Mouse (Mus musculus): ENCODE results near the gene Prrc2a. TPM values are rescaled to one million over a fixed set of nuclear protein-coding genes. Genes with fewer than 3 reads are reported as not detected.
"Not testable (repeated sequence)": the region's sequence is repeated elsewhere in the genome, so short reads cannot be mapped to it uniquely, and the experiment has no call there.

Prrc2a gene
- polyA plus RNA-seq, 1 experiment, result 352 TPM

DNA sequence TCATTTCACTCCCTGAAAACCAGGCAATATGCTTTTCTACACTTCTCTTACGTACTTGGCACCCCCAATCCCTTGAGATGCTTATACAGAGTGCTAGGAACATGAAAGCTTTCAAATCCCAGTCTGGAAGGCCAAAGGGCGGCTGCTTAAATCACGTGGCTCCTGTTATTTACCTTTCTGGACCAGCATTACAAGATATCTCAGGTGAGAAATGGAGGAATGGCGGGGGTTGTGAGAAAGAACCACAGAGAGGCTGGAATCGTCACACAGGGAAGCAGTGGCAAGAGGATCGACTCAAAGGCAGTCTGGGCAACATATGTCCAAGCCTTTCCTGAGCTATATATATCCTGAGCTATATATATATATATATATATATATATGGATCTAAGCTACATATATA, 39.1 kb downstream of the Prrc2a start:
- Histone ChIP-seq H3K4me3 (ENCODE audit: low read depth, low read length) (peak overlapping the region; percentile 77), H3K4me1 (ENCODE audit: control insufficient read depth, insufficient read depth, insufficient read length, low read length) (peaks cover 17% of the 10 kb centered on the region), H3K27me3 (ENCODE audit: control insufficient read depth, insufficient read depth, low read length) (no peaks in the 10 kb centered on the region), H3K36me3 (ENCODE audit: control insufficient read depth, insufficient read depth, low read length) (peaks cover 19% of the 10 kb centered on the region), H3K27ac (ENCODE audit: insufficient read depth, low read depth, low read length) (peak overlapping the region; percentile 91)
- 12% methylated on average over 6 of the region's 6 CpGs for WGBS
- no peak for TF ChIP-seq POLR2A (IDR thresholded peaks at IDR 0.05; ENCODE audit: low read depth, low read length)
- TF ChIP-seq CTCF (IDR thresholded peaks at IDR 0.05; ENCODE audit: extremely low read depth, insufficient read length, insufficient replicate concordance, low read depth, low read length), result no peak

DNA sequence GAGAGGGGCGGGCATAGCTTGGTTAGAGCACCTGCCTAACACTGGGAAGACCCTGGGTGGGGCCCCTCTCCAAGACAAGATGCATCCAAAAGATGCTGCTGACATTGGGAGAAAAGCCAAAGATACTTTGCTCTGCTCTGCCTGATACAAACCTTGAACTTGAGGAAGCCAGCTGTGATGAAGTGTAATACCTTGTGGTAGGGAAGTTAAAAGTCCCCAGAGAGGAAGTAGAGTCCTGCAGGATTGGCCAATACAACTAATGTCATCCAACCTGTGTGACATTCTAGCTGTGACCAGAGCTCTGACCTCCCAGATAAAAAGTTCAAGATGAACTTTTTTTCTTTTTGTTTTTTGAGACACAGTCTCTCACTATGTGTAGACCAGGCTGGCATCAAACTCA, 39.6 kb downstream of the Prrc2a start:
- Histone ChIP-seq H3K4me1 (ENCODE audit: control insufficient read depth, insufficient read depth, insufficient read length, low read length) (peaks cover 17% of the 10 kb centered on the region), H3K27me3 (ENCODE audit: control insufficient read depth, insufficient read depth, low read length) (no peaks in the 10 kb centered on the region), H3K27ac (ENCODE audit: insufficient read depth, low read depth, low read length) (peak overlapping the region; percentile 91), H3K36me3 (ENCODE audit: control insufficient read depth, insufficient read depth, low read length) (peaks cover 16% of the 10 kb centered on the region), H3K4me3 (ENCODE audit: low read depth, low read length) (no peak overlapping the region)
- no peak for TF ChIP-seq POLR2A (IDR thresholded peaks at IDR 0.05; ENCODE audit: low read depth, low read length)
- no peak for TF ChIP-seq CTCF (IDR thresholded peaks at IDR 0.05; ENCODE audit: extremely low read depth, insufficient read length, insufficient replicate concordance, low read depth, low read length)
- 90% methylated on average over 1 of the region's 1 CpGs for WGBS

DNA sequence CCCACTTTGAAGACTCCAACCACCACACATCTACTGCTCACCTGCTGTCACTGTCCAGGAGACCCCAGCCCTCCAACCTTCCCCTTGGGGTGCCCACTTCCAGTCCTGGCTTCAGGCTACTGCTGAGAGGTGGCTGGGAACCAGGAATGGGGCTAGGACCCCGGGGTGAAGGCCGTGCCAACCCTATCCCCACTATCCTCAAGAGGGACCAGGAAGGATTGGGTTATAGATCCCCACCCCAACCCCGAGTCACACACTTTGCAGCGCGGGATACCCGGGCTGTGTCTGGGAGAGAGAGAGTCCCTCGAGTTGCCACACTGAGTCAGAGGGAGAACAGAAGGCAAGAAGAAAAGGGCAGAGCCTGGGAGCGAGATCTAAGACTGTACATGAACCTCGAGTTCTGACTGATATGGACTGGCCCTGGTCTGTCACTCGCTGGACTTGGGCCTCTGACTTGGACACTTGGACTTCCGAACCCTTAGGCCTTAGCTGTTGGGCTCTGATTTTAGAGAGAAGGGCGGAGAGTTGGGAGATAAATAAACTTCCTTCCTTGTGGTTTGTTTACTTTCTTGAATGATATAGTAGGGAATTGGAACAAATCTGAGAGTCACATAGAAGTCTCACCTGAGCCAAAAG, 40.3 kb downstream of the Prrc2a start:
- not testable (repeated sequence) for H3K27me3 ChIP-seq (ENCODE audit: control insufficient read depth, insufficient read depth, low read length); H3K4me3 ChIP-seq (ENCODE audit: low read depth, low read length)
- WGBS, result 45% methylated on average over 12 of the region's 12 CpGs
- Histone ChIP-seq H3K27ac (ENCODE audit: insufficient read depth, low read depth, low read length) (peak overlapping the region; percentile 91), H3K36me3 (ENCODE audit: control insufficient read depth, insufficient read depth, low read length) (peaks cover 18% of the 10 kb centered on the region), H3K4me1 (ENCODE audit: control insufficient read depth, insufficient read depth, insufficient read length, low read length) (peaks cover 17% of the 10 kb centered on the region)

DNA sequence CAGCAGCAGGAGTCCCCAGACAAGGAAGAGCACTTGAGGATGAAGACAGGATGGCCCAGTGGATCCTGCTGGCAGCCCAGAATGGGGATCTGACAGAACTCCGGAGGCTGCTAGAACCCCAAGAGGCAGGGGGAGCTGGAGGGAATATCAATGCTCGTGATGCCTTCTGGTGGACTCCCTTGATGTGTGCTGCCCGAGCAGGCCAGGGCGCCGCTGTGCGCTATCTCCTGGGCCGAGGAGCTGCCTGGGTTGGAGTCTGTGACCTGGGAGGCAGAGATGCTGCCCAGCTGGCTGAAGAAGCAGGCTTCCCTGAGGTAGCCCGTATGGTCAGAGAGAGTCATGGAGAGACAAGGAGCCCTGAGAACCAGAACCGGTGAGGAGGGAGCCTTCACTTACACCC, 41.4 kb downstream of the Prrc2a start:
- not testable (repeated sequence) for H3K4me3 ChIP-seq (ENCODE audit: low read depth, low read length); H3K27me3 ChIP-seq (ENCODE audit: control insufficient read depth, insufficient read depth, low read length); H3K27ac ChIP-seq (ENCODE audit: insufficient read depth, low read depth, low read length)
- WGBS, result 92% methylated on average over 9 of the region's 9 CpGs
- peaks cover 17% of the 10 kb centered on the region for H3K4me1 ChIP-seq (ENCODE audit: control insufficient read depth, insufficient read depth, insufficient read length, low read length)
- peaks cover 21% of the 10 kb centered on the region for H3K36me3 ChIP-seq (ENCODE audit: control insufficient read depth, insufficient read depth, low read length)

DNA sequence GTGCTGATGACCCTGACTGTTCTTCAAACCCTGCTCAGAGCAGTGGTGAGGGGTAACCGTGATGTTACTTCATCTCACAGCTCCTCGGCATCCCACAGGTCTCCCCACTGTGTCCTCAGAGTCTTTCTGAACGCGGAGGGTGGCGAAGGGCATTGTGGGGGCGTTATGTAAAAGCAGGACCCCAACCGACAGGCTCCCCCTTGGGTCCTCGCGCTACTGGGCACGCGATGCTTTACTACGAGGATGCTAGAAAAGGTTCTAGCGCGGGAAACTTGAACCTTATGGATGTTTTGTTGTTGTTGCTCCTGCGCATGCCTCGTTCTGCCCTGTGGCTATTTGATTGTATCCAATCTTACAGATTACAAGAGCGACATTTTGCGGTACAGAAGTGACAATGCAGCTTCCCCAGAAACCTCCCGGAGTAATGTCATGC, 42.8 kb downstream of the Prrc2a start, which contains the start of gene Csnk2b:
Gene Csnk2b, minus strand, starts transcription at position 183 of the 433 bp plus-strand sequence.
- H3K4me1 ChIP-seq (ENCODE audit: control insufficient read depth, insufficient read depth, insufficient read length, low read length), result peaks cover 9% of the 10 kb centered on the region; the same call in 1 of the 2 replicates

DNA sequence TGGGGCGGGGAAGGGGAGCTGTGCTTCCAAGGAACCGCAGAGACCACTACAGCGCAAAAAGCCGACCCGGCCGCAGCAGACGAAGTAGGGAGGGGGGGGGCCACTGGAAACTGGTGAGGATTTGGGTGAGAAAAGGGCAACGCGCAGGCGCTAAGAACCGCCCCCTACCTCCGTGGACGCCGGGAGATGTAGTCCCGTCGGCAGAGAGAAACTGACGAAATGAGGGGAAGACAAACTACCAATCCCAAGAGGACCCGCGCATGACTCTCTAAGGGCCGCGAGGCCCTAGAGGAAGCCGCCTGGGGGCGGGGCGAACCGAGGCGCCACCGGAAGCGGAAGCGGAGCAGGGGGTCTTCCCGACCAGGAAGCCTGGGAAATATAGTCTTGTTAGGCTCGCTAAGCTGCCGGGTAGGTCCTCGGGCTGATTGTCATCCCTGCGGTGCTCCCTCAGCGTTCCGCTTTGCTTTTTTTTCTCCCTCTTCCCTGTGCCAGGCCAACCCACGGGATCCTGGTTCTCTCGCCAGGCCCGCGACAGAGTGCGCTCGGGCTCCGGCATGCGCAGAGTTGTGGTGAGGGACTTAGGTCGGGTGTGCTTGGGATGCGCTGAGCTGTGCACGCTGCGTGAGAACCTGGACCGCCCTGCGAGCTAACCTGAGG, 43.4 kb downstream of the Prrc2a start, which contains the start of gene Gpank1:
Gene Gpank1, plus strand, starts transcription at position 313 of the 657 bp plus-strand sequence.
- peak within 1 kb of the TSS; percentile 91 for H3K4me3 ChIP-seq (ENCODE audit: low read depth, low read length)
- H3K27ac ChIP-seq (ENCODE audit: insufficient read depth, low read depth, low read length), result peak within 1 kb of the TSS; percentile 90
- H3K4me1 ChIP-seq (ENCODE audit: control insufficient read depth, insufficient read depth, insufficient read length, low read length), result peaks cover 9% of the 10 kb centered on the region; the same call in 1 of the 2 replicates
- peaks cover 30% of the 10 kb centered on the region for H3K36me3 ChIP-seq (ENCODE audit: control insufficient read depth, insufficient read depth, low read length)
- H3K27me3 ChIP-seq (ENCODE audit: control insufficient read depth, insufficient read depth, low read length), result no peaks in the 10 kb centered on the region
- TF ChIP-seq POLR2A (IDR thresholded peaks at IDR 0.05; ENCODE audit: low read depth, low read length) (peak; percentile 49), CTCF (IDR thresholded peaks at IDR 0.05; ENCODE audit: extremely low read depth, insufficient read length, insufficient replicate concordance, low read depth, low read length) (no peak)
- WGBS, result under 1% methylated on average over 50 of the region's 50 CpGs

More for the DNA sequence above, 42.8 kb downstream of the Prrc2a start, which contains the start of gene Csnk2b:
- Histone ChIP-seq H3K4me3 (ENCODE audit: low read depth, low read length) (peak within 1 kb of the TSS; percentile 91), H3K27ac (ENCODE audit: insufficient read depth, low read depth, low read length) (peak within 1 kb of the TSS; percentile 90), H3K36me3 (ENCODE audit: control insufficient read depth, insufficient read depth, low read length) (peaks cover 26% of the 10 kb centered on the region), H3K27me3 (ENCODE audit: control insufficient read depth, insufficient read depth, low read length) (no peaks in the 10 kb centered on the region)
- TF ChIP-seq POLR2A (IDR thresholded peaks at IDR 0.05; ENCODE audit: low read depth, low read length), result no peak
- TF ChIP-seq CTCF (IDR thresholded peaks at IDR 0.05; ENCODE audit: extremely low read depth, insufficient read length, insufficient replicate concordance, low read depth, low read length), result no peak
- 1% methylated on average over 19 of the region's 19 CpGs for WGBS

DNA sequence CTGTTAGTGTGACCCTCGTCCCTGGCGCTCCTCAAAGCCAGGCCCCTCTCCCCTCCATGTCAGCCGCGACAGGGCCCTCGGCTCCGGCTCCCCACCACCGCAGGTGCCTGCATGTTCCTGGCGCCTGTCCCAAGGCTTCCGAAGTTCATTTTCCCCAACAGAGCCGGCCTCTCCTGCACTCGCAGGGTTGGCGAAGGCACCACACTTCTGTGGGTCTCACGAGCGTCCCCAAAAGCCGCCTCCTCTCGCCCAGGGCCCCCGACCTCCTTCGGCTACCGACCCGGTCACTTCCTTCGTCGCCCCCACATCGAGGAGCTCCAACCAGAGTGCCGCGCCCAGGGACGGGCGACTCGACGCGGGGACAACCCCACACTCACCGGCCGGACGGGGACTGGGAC, 44.0 kb downstream of the Prrc2a start:
- under 1% methylated on average over 33 of the region's 33 CpGs for WGBS

More for the DNA sequence above, 44.0 kb downstream of the Prrc2a start:
- Histone ChIP-seq H3K4me3 (ENCODE audit: low read depth, low read length) (peak overlapping the region; percentile 90), H3K4me1 (ENCODE audit: control insufficient read depth, insufficient read depth, insufficient read length, low read length) (peaks cover 9% of the 10 kb centered on the region; the same call in 1 of the 2 replicates), H3K27me3 (ENCODE audit: control insufficient read depth, insufficient read depth, low read length) (no peaks in the 10 kb centered on the region), H3K36me3 (ENCODE audit: control insufficient read depth, insufficient read depth, low read length) (peaks cover 35% of the 10 kb centered on the region), H3K27ac (ENCODE audit: insufficient read depth, low read depth, low read length) (peak overlapping the region; percentile 36; the same call in 1 of the 2 replicates)
- no peak for TF ChIP-seq POLR2A (IDR thresholded peaks at IDR 0.05; ENCODE audit: low read depth, low read length)
- no peak for TF ChIP-seq CTCF (IDR thresholded peaks at IDR 0.05; ENCODE audit: extremely low read depth, insufficient read length, insufficient replicate concordance, low read depth, low read length)
